Mouse (Mus musculus): Measurements from ENCODE around the gene Cd3d. TPM values are rescaled to one million over a fixed set of nuclear protein-coding genes. Genes with fewer than 3 reads are reported as not detected.

Cd3d gene
- not detected for polyA plus RNA-seq (2014; fragmentation: Illumina TruSeq; extraction: RNeasy Lipid Tissue Mini Kit (QIAGEN cat#74804); ENCODE audit: low read depth, low replicate concordance)

DNA sequence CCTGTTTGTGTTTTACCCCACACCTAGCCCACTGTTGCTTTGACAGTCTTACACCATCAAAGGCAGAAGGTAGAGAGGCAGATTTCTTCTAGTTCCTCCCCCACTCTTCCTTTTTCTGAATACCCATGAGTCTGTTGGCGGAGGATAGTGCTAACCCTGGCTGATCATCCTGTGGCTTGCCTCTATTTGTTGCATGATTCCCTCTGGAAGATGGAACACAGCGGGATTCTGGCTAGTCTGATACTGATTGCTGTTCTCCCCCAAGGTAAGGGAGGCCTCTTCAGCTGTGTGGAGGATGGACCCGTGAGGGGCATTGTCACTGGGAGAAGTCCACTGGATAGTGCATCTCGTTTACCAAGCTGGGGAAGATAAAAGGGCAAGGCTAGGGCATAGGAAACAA lies at the start of gene Cd3d:
Gene Cd3d, plus strand, starts transcription at position 111 of the 400 bp plus-strand sequence.

DNA sequence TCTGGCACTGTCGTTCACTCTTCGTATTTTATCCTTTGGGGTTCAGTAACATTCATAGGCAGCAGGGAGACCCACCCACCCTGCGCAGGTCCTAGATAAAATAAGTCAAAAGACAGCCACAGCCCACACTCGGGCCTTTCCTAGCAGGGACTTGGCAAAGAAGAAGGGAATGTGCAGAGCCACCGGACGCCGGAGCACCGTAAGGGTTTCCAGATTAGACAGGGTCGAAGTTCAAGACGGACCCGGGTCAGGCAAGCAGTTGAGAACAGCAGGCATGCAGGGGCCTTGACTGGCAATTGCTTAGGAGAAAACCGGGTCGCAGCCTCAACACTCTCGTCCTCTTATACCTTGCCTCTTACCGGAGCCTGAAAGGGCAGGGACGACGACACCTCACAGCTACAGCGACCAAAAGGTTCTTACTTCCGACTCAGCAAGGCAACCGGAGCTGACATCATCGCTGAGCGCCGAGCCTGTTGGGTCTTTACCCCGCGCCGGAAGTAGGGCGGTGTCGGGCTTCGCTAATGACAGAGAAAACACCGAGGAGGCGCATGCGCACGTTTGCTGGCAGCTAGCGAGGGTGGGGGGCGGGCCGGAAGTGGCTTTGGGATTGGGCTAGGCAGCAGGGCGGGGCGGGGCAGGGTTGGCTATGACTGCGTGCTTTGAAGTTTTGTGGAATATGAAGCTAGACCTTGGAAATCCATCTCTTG lies 16.3 kb upstream of the Cd3d start, which contains the start of gene Ube4a:
Gene Ube4a, minus strand, starts transcription at position 475 of the 707 bp plus-strand sequence.

DNA sequence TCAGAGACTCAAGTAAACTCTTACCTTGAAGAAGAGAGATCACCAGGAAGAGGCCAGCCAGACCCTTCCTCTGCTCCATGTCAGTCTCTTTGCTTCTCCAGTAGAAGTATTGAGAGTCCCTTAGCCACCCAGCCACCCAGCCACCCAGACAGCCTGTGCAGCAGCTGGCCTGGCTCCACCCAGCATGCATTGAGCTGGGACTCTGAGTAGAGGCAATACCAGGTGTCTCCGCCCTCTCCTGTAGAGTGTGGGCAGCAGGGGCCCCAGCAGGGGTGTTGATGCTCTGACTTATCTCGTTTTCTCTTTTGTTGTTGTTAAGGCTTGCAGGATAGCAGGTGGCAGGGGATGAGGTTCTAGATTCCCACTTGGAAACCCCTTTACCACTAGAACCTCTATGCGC lies 1.3 kb upstream of the Cd3d start, which contains the start of gene Cd3g:
Gene Cd3g, minus strand, starts transcription at position 190 of the 400 bp plus-strand sequence.

DNA sequence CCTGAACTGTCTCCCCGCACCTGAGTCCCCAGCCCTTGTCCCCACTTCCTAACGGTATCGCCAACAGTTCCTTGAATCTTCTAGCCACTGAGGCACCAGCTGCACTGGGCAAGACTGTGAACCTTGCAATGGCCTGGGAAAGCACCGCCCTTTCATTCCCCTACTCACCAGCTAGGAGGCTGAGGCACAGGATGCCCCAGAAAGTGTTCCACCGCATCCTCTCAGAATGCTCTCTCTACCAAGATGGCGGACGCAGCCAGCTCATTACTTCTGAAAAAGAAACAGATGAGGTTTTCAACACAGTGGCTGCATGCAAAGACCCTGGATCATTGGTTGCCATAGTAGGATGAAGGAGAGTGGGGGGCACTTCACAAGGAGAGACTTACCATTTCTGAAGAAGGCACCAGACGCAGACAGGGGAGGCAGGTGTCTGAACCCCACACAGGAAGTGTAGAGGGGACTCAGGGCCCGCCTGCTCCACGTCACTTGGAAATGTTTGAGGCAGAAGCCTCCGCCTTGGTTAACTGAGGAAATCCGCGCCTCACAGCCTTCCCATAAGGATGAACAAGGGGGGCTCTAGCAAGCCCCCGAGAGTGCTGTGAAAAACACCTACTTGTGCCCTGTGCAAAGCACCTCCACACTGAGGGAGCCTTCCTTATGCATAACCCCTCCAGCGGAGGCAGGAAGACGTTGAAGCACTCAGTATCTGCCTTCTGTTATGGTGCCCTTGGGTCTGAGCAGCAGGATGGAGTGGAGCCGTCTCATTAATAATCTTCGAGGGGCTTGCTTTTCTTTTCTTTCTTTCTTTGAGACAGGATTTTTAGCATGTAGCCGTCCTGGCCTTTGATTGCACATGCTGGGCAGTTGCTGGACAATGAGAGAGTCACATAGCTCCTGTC lies 27.8 kb downstream of the Cd3d start, which contains the start of gene Cd3e:
Gene Cd3e, minus strand, starts transcription at position 448 of the 899 bp plus-strand sequence.

Other genes with a start within 250 kb of the Cd3d start
- 0.89 TPM for gene Phldb1, start 246.6 kb upstream of the Cd3d start, polyA plus RNA-seq (2014; fragmentation: Illumina TruSeq; extraction: RNeasy Lipid Tissue Mini Kit (QIAGEN cat#74804); ENCODE audit: low read depth, low replicate concordance)
- 269 TPM for gene Arcn1, start 213.9 kb upstream of the Cd3d start, polyA plus RNA-seq (2014; fragmentation: Illumina TruSeq; extraction: RNeasy Lipid Tissue Mini Kit (QIAGEN cat#74804); ENCODE audit: low read depth, low replicate concordance)
- gene Ift46, start 213.9 kb upstream of the Cd3d start, polyA plus RNA-seq (2014; fragmentation: Illumina TruSeq; extraction: RNeasy Lipid Tissue Mini Kit (QIAGEN cat#74804); ENCODE audit: low read depth, low replicate concordance), result 17.3 TPM
- 3.2 TPM for gene Tmem25, start 182.5 kb upstream of the Cd3d start, polyA plus RNA-seq (2014; fragmentation: Illumina TruSeq; extraction: RNeasy Lipid Tissue Mini Kit (QIAGEN cat#74804); ENCODE audit: low read depth, low replicate concordance)
- gene Ttc36, start 178.7 kb upstream of the Cd3d start, polyA plus RNA-seq (2014; fragmentation: Illumina TruSeq; extraction: RNeasy Lipid Tissue Mini Kit (QIAGEN cat#74804); ENCODE audit: low read depth, low replicate concordance), result 18.3 TPM
- 12.2 TPM for gene Kmt2a, start 100.5 kb upstream of the Cd3d start, polyA plus RNA-seq (2014; fragmentation: Illumina TruSeq; extraction: RNeasy Lipid Tissue Mini Kit (QIAGEN cat#74804); ENCODE audit: low read depth, low replicate concordance)
- gene Atp5l, start 61.0 kb upstream of the Cd3d start, polyA plus RNA-seq (2014; fragmentation: Illumina TruSeq; extraction: RNeasy Lipid Tissue Mini Kit (QIAGEN cat#74804); ENCODE audit: low read depth, low replicate concordance), result 1,015 TPM
- 90.9 TPM for gene Ube4a, start 16.2 kb upstream of the Cd3d start, polyA plus RNA-seq (2014; fragmentation: Illumina TruSeq; extraction: RNeasy Lipid Tissue Mini Kit (QIAGEN cat#74804); ENCODE audit: low read depth, low replicate concordance)
- gene Cd3g, start 1.4 kb upstream of the Cd3d start, polyA plus RNA-seq (2014; fragmentation: Illumina TruSeq; extraction: RNeasy Lipid Tissue Mini Kit (QIAGEN cat#74804); ENCODE audit: low read depth, low replicate concordance), result 0.77 TPM
- gene Cd3e, start 27.8 kb downstream of the Cd3d start, polyA plus RNA-seq (2014; fragmentation: Illumina TruSeq; extraction: RNeasy Lipid Tissue Mini Kit (QIAGEN cat#74804); ENCODE audit: low read depth, low replicate concordance), result not detected
- gene Mpzl2, start 58.0 kb downstream of the Cd3d start, polyA plus RNA-seq (2014; fragmentation: Illumina TruSeq; extraction: RNeasy Lipid Tissue Mini Kit (QIAGEN cat#74804); ENCODE audit: low read depth, low replicate concordance), result 34.9 TPM
- 9.3 TPM for gene Mpzl3, start 73.4 kb downstream of the Cd3d start, polyA plus RNA-seq (2014; fragmentation: Illumina TruSeq; extraction: RNeasy Lipid Tissue Mini Kit (QIAGEN cat#74804); ENCODE audit: low read depth, low replicate concordance)
- gene Jaml, start 97.4 kb downstream of the Cd3d start, polyA plus RNA-seq (2014; fragmentation: Illumina TruSeq; extraction: RNeasy Lipid Tissue Mini Kit (QIAGEN cat#74804); ENCODE audit: low read depth, low replicate concordance), result 0.85 TPM
- 0.32 TPM for gene Scn2b, start 136.0 kb downstream of the Cd3d start, polyA plus RNA-seq (2014; fragmentation: Illumina TruSeq; extraction: RNeasy Lipid Tissue Mini Kit (QIAGEN cat#74804); ENCODE audit: low read depth, low replicate concordance)
- gene Scn4b, start 156.6 kb downstream of the Cd3d start, polyA plus RNA-seq (2014; fragmentation: Illumina TruSeq; extraction: RNeasy Lipid Tissue Mini Kit (QIAGEN cat#74804); ENCODE audit: low read depth, low replicate concordance), result 12.0 TPM
- gene BC049352, start 200.2 kb downstream of the Cd3d start, polyA plus RNA-seq (2014; fragmentation: Illumina TruSeq; extraction: RNeasy Lipid Tissue Mini Kit (QIAGEN cat#74804); ENCODE audit: low read depth, low replicate concordance), result 1.1 TPM
- not detected for gene Tmprss4, start 222.3 kb downstream of the Cd3d start, polyA plus RNA-seq (2014; fragmentation: Illumina TruSeq; extraction: RNeasy Lipid Tissue Mini Kit (QIAGEN cat#74804); ENCODE audit: low read depth, low replicate concordance)